Mouse (Mus musculus) CH12.LX (cell line): ENCODE results near the gene Rhobtb1. TPM values are rescaled to one million over a fixed set of nuclear protein-coding genes. Genes with fewer than 3 reads are reported as not detected.

Source experiments
- DNase-seq: peaks from one replicate; pipeline ENCODE4 v3.0.0-alpha.2; 2013; ENCODE audit errors: extremely low read depth
- H3K27ac ChIP-seq: 2 replicates; pipeline ENCODE4 v1.5.1; 2012; ENCODE audit warnings: low read depth, mild to moderate bottlenecking, control low read depth, moderate library complexity; ENCODE audit not compliant: insufficient read depth
- H3K27me3 ChIP-seq: replicated peaks from 2 replicates; pipeline ENCODE3; 2012; ENCODE audit warnings: inconsistent platforms
- H3K36me3 ChIP-seq, 2 experiments: replicated peaks in 1 of 2; 2 replicates each; pipeline versions ENCODE3 to v1.6.1; 2012; ENCODE audit warnings: inconsistent platforms in 1 of 2, low read length in 1 of 2, mild to moderate bottlenecking in 1 of 2, mixed read lengths in 1 of 2, moderate library complexity in 1 of 2; ENCODE audit not compliant: control insufficient read depth in 1 of 2, insufficient read depth in 1 of 2
- H3K4me1 ChIP-seq, 2 experiments: 2 replicates each; pipeline ENCODE4 v1.6.1; 2012; ENCODE audit warnings: inconsistent platforms in 1 of 2, moderate library complexity in 1 of 2; ENCODE audit not compliant: insufficient read depth in 2 of 2, control insufficient read depth in 1 of 2
- H3K4me2 ChIP-seq: 2 replicates; pipeline ENCODE4 v1.6.1; 2012; ENCODE audit warnings: low read depth, mild to moderate bottlenecking, control low read depth; ENCODE audit not compliant: poor library complexity, insufficient read depth, severe bottlenecking
- H3K4me3 ChIP-seq, 3 experiments: fragments of 150-350 bp in 1 of 3; sonication (generic) in 1 of 3; replicated peaks in 1 of 3; 2 replicates each; pipeline versions ENCODE3 to v1.5.1; 2011 to 2012; ENCODE audit warnings: low read depth in 2 of 3, low read length in 2 of 3, mild to moderate bottlenecking in 2 of 3, moderate library complexity in 2 of 3, control low read depth in 1 of 3, improper control_type of control experiment in 1 of 3, inconsistent platforms in 1 of 3, mixed read lengths in 1 of 3; ENCODE audit not compliant: poor library complexity in 1 of 3
- H3K79me2 ChIP-seq: replicated peaks from 2 replicates; pipeline ENCODE4 v1.6.1; 2012; ENCODE audit warnings: mild to moderate bottlenecking, moderate library complexity; ENCODE audit not compliant: control insufficient read depth, poor library complexity, insufficient read depth, severe bottlenecking; ENCODE audit errors: extremely low read depth
- H3K9ac ChIP-seq: 2 replicates; pipeline ENCODE4 v1.6.1; 2012; ENCODE audit warnings: low read depth, mild to moderate bottlenecking, control low read depth, moderate library complexity; ENCODE audit not compliant: insufficient read depth
- H3K9me3 ChIP-seq: replicated peaks from 2 replicates; pipeline ENCODE3; 2012; ENCODE audit warnings: low read length, inconsistent platforms, mixed read lengths
- CHD2 ChIP-seq: IDR thresholded peaks from 2 replicates; pipeline ENCODE4 v1.6.1; 2011; ENCODE audit warnings: low read length, improper control_type of control experiment
- CTCF ChIP-seq, 2 experiments: IDR thresholded peaks in 1 of 2; conservative IDR thresholded peaks in 1 of 2; 2 replicates each; pipeline ENCODE4 v1.5.1; 2011 to 2012; ENCODE audit warnings: low read depth in 2 of 2, low read length in 2 of 2, improper control_type of control experiment in 1 of 2, inconsistent platforms in 1 of 2, mild to moderate bottlenecking in 1 of 2, moderate library complexity in 1 of 2
- E2F4 ChIP-seq: IDR thresholded peaks from 2 replicates; pipeline ENCODE4 v1.6.1; 2011; ENCODE audit warnings: low read depth, low read length, improper control_type of control experiment; ENCODE audit not compliant: insufficient replicate concordance
- ELF1 ChIP-seq: IDR thresholded peaks from 2 replicates; pipeline ENCODE4 v1.6.1; 2014; ENCODE audit warnings: low read depth, mild to moderate bottlenecking, inconsistent platforms, low read length, improper control_type of control experiment
- EP300 ChIP-seq: IDR thresholded peaks from 2 replicates; pipeline ENCODE4 v1.6.1; 2011; ENCODE audit warnings: low read length, improper control_type of control experiment
- GABPA ChIP-seq: IDR thresholded peaks from 2 replicates; pipeline ENCODE4 v1.6.1; 2012; ENCODE audit warnings: low read depth, low read length, improper control_type of control experiment, inconsistent platforms; ENCODE audit not compliant: insufficient replicate concordance
- HCFC1 ChIP-seq: IDR thresholded peaks from 2 replicates; pipeline ENCODE4 v1.6.1; 2012; ENCODE audit warnings: low read depth, mild to moderate bottlenecking, inconsistent platforms, low read length, improper control_type of control experiment
- JUN ChIP-seq: IDR thresholded peaks from 2 replicates; pipeline ENCODE4 v1.6.1; 2011; ENCODE audit warnings: low read depth, mild to moderate bottlenecking, low read length, improper control_type of control experiment, moderate library complexity; ENCODE audit not compliant: insufficient read depth
- KAT2A ChIP-seq: IDR thresholded peaks from 2 replicates; pipeline ENCODE4 v1.6.1; 2012; ENCODE audit warnings: low read length, improper control_type of control experiment, inconsistent platforms; ENCODE audit not compliant: insufficient replicate concordance
- MAX ChIP-seq: IDR thresholded peaks from 2 replicates; pipeline ENCODE4 v1.6.1; 2011; ENCODE audit warnings: low read length, improper control_type of control experiment
- MEF2A ChIP-seq: IDR thresholded peaks from 2 replicates; pipeline ENCODE4 v1.6.1; 2014; ENCODE audit warnings: low read depth, mild to moderate bottlenecking, inconsistent platforms, low read length, improper control_type of control experiment, borderline replicate concordance
- MXI1 ChIP-seq: IDR thresholded peaks from 2 replicates; pipeline ENCODE4 v1.6.1; 2011; ENCODE audit warnings: mild to moderate bottlenecking, low read depth, low read length, improper control_type of control experiment
- MYC ChIP-seq: IDR thresholded peaks from 2 replicates; pipeline ENCODE4 v1.6.1; 2011; ENCODE audit warnings: low read depth, mild to moderate bottlenecking, improper control_type of control experiment, low read length
- PAX5 ChIP-seq: IDR thresholded peaks from 2 replicates; pipeline ENCODE4 v1.6.1; 2012; ENCODE audit warnings: low read length, inconsistent platforms, mixed read lengths
- POLR2A ChIP-seq: IDR thresholded peaks from 2 replicates; pipeline ENCODE4 v1.6.1; 2011; ENCODE audit warnings: low read depth, mild to moderate bottlenecking, improper control_type of control experiment, low read length
- POLR2AphosphoS2 ChIP-seq: IDR thresholded peaks from 2 replicates; pipeline ENCODE4 v1.6.1; 2011; ENCODE audit warnings: low read depth, low read length, improper control_type of control experiment
- SIN3A ChIP-seq: IDR thresholded peaks from 2 replicates; pipeline ENCODE4 v1.6.1; 2012; ENCODE audit warnings: low read length, improper control_type of control experiment, inconsistent platforms
- UBTF ChIP-seq: IDR thresholded peaks from 2 replicates; pipeline ENCODE4 v1.6.1; 2012; ENCODE audit warnings: low read depth, mild to moderate bottlenecking, inconsistent platforms, low read length, improper control_type of control experiment, moderate library complexity
- USF2 ChIP-seq: conservative IDR thresholded peaks from 2 replicates; pipeline ENCODE4 v1.6.1; 2011; ENCODE audit warnings: low read depth, low read length, improper control_type of control experiment
- ZMIZ1 ChIP-seq: IDR thresholded peaks from 2 replicates; pipeline ENCODE4 v1.6.1; 2012; ENCODE audit warnings: low read depth, mild to moderate bottlenecking, inconsistent platforms, low read length, improper control_type of control experiment
- ZNF384 ChIP-seq: IDR thresholded peaks from 2 replicates; pipeline ENCODE4 v1.6.1; 2012; ENCODE audit warnings: low read depth, low read length, improper control_type of control experiment, inconsistent platforms
- dilution Hi-C: fragments of 300-500 bp; cut with MboI; formaldehyde crosslinking; loops from 2 replicates; pipeline ENCODE4 v1.14.3; 2020; ENCODE audit warnings: low sequenced_read_pairs; ENCODE audit not compliant: extremely low pct_unique_long_range_greater_than_20kb, extremely low pct_ligation_motif_present
- in situ Hi-C: fragments of 300-500 bp; cut with MboI; formaldehyde crosslinking; loops from 3 replicates; pipeline ENCODE4 v1.14.3; 2019; ENCODE audit warnings: low sequenced_read_pairs, low pct_ligation_motif_present, low pct_unique_long_range_greater_than_20kb, mixed read lengths
- polyA plus RNA-seq: library from polyadenylated mRNA; unstranded; fragments of >175 nt; gene quantifications from 2 replicates; pipeline ENCODE4 v1.2.1, GENCODE M21; 2012; ENCODE audit warnings: low read depth; ENCODE audit not compliant: insufficient read length
- total RNA-seq, 2 experiments: library from RNA; depleted of rRNA; stranded (reverse); fragments of 300-350 nt in 1 of 2; fragments of >200 nt in 1 of 2; gene quantifications; 2 replicates each; pipeline ENCODE4 v1.2.3; 2012 to 2014

The Rhobtb1 gene
- total and polyA plus RNA-seq, 3 experiments, result 3.1 to 12.2 (median 3.4) TPM

DNA sequence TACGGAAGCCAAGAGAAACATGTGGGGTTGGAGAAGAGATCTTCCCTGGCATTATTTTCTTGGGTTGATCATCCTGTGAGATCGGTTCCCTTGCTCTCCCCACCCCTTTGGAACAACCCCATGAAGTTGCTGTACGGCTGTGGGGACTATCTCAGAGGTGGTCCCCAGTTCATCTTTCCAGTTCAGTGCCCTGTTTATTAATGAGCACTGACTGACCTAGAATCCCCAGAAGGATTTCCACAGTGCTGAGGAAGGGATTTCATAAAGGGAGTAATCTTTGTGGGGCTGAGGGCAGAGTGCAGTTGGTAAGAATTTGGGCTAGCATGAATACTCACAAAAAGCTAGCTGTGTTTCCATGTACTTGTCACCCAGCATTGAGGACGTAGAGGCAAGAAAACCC is 1.7 kb downstream of the Rhobtb1 start:
- H3K36me3 ChIP-seq, result no peaks in the 10 kb centered on the region
- H3K4me1 ChIP-seq, result 0 out of 4 replicates have a peak, but pooled peaks cover 0 to 4% of the 10 kb centered on the region in 2 experiments
- H3K4me3 ChIP-seq, result no peak overlapping the region
- DNase-seq, result no peak
- dilution Hi-C loops (no loop called here), in situ Hi-C loops (no loop called here)
- TF ChIP-seq EP300 (no peak), CTCF (conservative IDR thresholded peaks at IDR 0.05 in 1 of 2, IDR thresholded peaks at IDR 0.05 in 1 of 2; ENCODE audit: low read depth in 2 of 2, low read length in 2 of 2) (no peak), ZMIZ1 (no peak), UBTF (no peak), USF2 (no peak), ELF1 (no peak), POLR2A (no peak), ZNF384 (no peak), PAX5 (no peak), MYC (no peak), MEF2A (no peak), MAX (no peak), SIN3A (no peak), E2F4 (no peak), JUN (no peak), POLR2AphosphoS2 (no peak), CHD2 (no peak), GABPA (no peak), MXI1 (no peak), KAT2A (no peak)
- no peak overlapping the region for H3K4me2 ChIP-seq
- no peaks in the 10 kb centered on the region for H3K79me2 ChIP-seq
- no peak overlapping the region for H3K9ac ChIP-seq
- H3K27me3 ChIP-seq, result no peaks in the 10 kb centered on the region
- no peak overlapping the region for H3K27ac ChIP-seq
- H3K9me3 ChIP-seq, result no peaks in the 10 kb centered on the region

DNA sequence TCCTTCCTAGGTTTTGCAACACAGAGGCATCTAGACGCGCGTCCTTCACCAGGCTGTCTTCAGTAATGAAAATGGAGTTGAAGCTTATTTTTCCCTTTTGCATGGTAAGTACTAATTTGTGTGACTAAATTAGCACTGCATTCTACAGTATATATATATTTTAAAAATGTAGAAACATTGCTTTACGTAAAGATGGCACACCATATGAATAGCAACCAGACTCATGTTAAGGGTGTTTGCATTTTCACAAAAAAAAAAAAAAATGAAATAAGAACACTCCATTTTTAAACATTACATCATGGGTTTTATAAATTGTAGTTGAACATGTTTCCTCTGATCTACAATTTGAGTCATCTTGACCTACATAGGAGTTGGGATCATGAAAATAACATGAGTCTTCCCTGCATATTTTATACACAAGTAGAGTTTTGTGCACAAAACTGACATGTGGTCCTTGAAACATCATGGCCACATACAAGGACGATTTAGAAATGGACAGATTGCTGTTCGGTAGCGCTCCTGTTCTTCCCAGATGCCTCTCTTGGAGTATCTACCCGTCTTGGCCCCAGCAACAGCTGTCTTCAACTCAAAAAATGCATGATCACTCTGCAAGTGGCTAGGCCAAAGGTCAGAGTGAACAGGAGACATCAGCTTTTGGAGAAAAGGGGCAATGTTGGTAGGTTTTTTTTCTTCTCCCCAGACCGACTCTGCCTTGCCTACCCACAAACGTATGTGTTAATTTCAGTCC is 4.4 kb downstream of the Rhobtb1 start:
- Histone ChIP-seq H3K27ac (no peak overlapping the region), H3K36me3 (no peaks in the 10 kb centered on the region), H3K4me1 (0 out of 4 replicates have a peak, but pooled peaks cover 0 to 4% of the 10 kb centered on the region in 2 experiments), H3K27me3 (no peaks in the 10 kb centered on the region), H3K4me2 (no peak overlapping the region), H3K9me3 (no peaks in the 10 kb centered on the region), H3K9ac (no peak overlapping the region), H3K79me2 (no peaks in the 10 kb centered on the region), H3K4me3 (no peak overlapping the region)
- no peak for DNase-seq
- dilution Hi-C loops, result no loop called here
- in situ Hi-C loops, result no loop called here
- TF ChIP-seq MAX (no peak), HCFC1 (no peak)
